Mouse (Mus musculus): ENCODE measurements around the gene Slc25a28. TPM values are rescaled to one million over a fixed set of nuclear protein-coding genes. Genes with fewer than 3 reads are reported as not detected.

Slc25a28 gene
- total RNA-seq (2021) = 10 to 100 TPM; 48.8 to 50.7 TPM

GRCm38 (mm10) chr19:43674730-43675524, at the start of gene Slc25a28:
Gene Slc25a28 (minus strand): TSS chr19:43674881.
- DNase-seq = peak; percentile 98
- intact Hi-C loops (cut with DNase I) = no loop called here

GRCm38 (mm10) chr19:43724194-43724593, 49.5 kb upstream of the Slc25a28 start:
- no peak for DNase-seq
- intact Hi-C loops (cut with DNase I) = no loop called here

DNA sequence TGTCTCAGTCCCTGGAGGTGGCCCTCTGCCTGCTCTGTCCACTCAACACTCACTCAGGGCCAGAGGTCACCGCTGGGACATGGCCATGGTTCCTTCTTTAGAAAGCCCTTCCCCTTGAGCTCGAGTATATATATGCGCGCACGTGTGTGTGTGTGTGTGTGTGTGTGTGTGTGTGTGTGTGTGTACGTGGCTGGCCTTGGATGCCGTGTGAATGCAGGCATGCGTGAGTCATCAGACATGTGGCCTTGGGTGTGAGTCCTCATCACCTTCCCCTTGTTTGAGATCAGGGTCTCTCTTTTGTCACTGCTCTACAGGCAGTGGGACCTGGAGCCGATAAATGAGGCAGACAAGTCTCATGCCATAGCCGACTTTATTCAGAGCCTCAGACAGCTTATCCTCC, 48.8 kb upstream of the Slc25a28 start:
- DNase-seq = no peak
- intact Hi-C loops (cut with DNase I) = no loop called here

DNA sequence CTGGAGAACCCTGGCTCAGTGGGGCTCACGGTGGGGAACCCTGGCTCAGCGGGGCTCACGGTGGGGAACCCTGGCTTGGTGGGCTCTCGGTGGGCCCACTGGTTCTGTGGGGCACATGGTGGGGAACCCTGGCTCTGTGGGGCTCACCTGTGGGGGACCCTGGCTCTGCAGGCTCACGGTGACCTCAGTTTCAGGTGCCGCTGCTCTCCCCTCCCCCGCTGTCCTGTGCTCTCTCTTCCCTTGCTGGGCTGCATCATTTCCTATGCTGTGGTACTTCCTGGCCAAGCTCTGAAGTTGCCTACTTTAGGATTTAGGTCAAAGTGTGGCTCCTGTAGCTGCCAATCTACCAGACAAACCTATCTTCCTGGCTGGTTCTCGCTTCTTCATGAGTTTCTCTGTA, 48.2 kb upstream of the Slc25a28 start:
- intact Hi-C loops (cut with DNase I) = no loop called here

GRCm38 (mm10) chr19:43720061-43720460, 45.4 kb upstream of the Slc25a28 start:
- DNase-seq = no peak
- intact Hi-C loops (cut with DNase I) = no loop called here

More for the DNA sequence above, 48.2 kb upstream of the Slc25a28 start:
- no peak for DNase-seq

- intact Hi-C loops (cut with DNase I) = no loop called here
These were observed 37.3 kb upstream of the Slc25a28 start for GRCm38 (mm10) chr19:43711971-43712370.

DNA sequence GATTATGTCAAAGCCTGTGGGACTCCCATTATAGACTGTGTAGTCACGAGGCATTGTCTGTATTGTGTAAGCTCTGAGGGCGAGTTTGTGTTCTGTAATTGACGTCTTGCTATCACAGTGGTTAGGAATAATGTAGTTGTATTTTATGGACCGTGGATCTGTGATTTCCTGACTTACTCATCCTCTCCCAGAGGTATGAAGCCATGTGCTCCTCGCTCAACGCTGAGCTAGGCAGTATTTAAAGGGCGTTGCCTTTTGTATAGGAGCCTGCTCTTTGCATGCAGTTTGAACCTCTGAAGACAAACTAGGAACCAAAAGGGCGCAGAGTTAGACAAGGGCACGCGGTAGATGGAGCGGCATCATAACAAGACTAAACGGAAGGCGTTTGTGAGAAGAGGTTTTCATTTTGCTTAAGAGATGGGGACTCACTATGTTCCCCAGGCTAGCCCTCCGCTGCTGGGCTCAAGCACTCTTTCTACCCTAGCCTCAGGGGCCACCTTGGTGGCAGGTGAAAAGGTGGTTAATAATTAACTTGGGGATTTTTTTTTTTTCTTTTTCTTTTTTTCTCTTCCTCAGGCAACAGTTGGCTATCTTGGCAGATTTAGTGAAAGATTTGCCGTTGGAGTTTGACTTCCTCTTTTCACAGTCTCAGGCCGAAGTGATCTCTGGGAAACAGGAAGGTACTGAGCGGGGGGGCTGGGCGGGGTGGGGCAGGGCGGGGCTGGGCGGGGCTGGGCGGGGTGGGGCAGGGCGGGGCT, 36.7 kb upstream of the Slc25a28 start:
- intact Hi-C loops (cut with DNase I) = no loop called here
- DNase-seq = no peak

More at GRCm38 (mm10) chr19:43711971-43712370, 37.3 kb upstream of the Slc25a28 start:
- DNase-seq = no peak

DNA sequence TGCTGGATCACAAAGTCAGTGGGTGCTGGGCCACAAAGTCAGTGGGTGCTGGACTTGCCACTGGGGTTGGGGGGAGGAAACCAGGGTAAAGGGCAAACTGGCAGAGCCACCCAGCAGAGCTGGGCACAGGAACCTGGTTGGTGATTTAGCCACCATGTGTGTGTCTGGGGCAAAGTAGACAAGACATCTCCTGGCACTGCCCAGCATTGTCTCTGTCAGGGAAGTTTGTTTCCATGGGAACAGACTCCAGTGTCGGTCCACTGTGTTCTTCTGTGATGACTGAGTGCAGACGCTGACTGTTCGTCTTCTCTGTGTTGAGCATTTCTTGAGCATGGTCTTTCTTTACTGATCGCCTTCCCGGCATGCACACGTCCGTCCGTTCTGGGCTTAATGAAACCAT, 34.6 kb upstream of the Slc25a28 start:
- intact Hi-C loops (cut with DNase I) = no loop called here
- no peak for DNase-seq

- no peak for DNase-seq
- intact Hi-C loops (cut with DNase I) = no loop called here
These were observed 33.5 kb upstream of the Slc25a28 start for GRCm38 (mm10) chr19:43708206-43708605.

GRCm38 (mm10) chr19:43704787-43705497, 30.3 kb upstream of the Slc25a28 start:
- intact Hi-C loops (cut with DNase I) = no loop called here
- no peak for DNase-seq

DNA sequence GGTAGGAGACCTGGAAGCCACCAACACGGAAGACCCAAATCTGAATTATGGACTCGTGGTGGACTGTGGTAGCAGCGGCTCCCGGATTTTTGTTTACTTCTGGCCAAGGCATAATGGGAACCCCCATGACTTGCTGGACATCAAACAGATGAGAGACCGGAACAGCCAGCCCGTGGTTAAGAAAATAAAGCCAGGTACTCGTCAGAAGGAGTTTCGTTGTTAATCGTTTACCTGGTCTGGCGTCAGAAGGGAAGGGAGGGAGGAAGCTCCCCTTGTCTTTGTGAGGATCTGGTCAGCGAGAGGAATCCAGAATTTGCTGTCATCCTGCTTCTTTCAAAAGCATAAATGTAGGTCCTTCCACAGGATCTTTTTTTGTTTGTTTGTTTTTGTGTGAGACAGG, 29.5 kb upstream of the Slc25a28 start:
- intact Hi-C loops (cut with DNase I) = no loop called here

DNA sequence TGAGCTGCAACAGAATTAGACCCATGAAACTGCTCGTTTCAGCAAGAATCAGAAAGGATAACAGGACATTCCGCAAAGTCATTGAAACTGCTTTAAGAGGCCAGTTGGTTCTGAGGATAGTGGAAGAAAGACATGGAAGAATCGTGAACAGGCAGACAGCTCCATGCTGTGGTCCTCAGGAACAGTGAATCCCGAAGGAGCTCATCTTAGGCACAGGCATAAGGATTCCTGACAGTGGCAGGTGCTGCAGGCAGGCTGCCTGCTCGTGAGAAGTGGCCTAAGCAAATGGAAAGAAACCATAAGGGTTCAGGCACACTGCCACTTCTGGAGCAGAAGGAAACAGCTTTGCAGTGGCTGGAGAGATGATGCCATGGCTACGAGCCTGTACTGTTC, 25.1 kb upstream of the Slc25a28 start:
- no peak for DNase-seq
- intact Hi-C loops (cut with DNase I) = no loop called here

More for the DNA sequence above, 29.5 kb upstream of the Slc25a28 start:
- no peak for DNase-seq

GRCm38 (mm10) chr19:43699021-43699762, 24.5 kb upstream of the Slc25a28 start:
- DNase-seq = no peak
- intact Hi-C loops (cut with DNase I) = no loop called here

DNA sequence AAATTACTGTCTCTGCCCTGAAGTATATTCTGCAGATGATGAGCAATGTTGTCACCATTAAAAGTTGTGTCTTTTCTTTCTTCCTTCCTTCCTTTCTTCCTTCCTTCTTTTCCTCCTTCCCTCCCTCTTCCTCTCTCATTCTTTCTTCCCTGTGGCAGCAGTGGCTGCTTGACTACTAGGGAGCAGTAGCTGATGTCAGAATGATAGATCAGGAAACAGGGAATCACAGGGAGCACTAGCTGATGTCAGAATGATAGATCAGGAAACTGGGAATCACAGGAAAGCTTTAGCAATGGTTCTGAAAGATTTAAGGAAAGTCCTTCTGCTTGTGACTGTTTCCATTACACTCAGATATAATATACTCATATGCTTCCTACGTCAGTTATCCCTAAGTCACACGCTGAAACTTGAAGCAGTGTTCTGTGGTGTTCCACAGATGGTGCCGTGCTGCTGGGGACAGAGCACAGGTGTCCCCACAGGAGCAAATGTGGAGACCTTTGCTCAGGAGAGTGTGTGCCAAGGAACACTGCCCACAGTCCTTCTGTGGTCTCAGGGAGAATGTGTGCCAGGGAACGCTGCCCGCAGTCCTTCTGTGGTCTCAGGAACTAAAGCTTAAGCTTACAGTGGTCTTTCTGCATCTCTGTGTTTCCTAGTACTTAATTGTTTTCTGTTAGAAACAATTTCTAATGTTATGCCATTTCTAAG, 23.1 kb upstream of the Slc25a28 start:
- DNase-seq = no peak
- intact Hi-C loops (cut with DNase I) = no loop called here

- no peak for DNase-seq
- intact Hi-C loops (cut with DNase I) = no loop called here
These were observed 20.9 kb upstream of the Slc25a28 start for GRCm38 (mm10) chr19:43695514-43695964.

DNA sequence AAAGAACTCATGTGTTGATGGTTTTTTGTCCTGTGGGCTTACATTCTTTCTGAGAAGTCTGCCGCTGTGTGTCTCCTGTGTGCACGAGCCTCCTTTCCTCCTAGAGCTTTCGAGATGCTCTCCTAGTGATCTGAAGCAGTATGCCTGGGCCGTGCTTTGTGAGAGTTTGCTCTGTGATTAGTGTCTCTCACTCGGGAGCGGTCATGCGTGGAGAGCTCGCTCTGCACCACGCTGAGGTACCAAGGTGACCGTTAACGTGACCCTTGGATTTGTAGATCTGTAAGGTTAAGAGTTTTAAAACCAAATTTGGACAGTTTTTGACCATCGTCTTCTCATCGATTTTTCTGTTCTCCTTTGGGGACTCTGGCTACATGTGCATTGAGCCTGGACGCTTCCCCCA, 18.1 kb upstream of the Slc25a28 start:
- intact Hi-C loops (cut with DNase I) = no loop called here
- DNase-seq = no peak

GRCm38 (mm10) chr19:43689419-43690246, 15.0 kb upstream of the Slc25a28 start, which contains the start of gene Entpd7:
Gene Entpd7 (plus strand): TSS chr19:43689672.
- DNase-seq = peak; percentile 94
- intact Hi-C loops (cut with DNase I) = no loop called here

GRCm38 (mm10) chr19:43681541-43681940, 6.9 kb upstream of the Slc25a28 start:
- intact Hi-C loops (cut with DNase I) = no loop called here
- DNase-seq = no peak

DNA sequence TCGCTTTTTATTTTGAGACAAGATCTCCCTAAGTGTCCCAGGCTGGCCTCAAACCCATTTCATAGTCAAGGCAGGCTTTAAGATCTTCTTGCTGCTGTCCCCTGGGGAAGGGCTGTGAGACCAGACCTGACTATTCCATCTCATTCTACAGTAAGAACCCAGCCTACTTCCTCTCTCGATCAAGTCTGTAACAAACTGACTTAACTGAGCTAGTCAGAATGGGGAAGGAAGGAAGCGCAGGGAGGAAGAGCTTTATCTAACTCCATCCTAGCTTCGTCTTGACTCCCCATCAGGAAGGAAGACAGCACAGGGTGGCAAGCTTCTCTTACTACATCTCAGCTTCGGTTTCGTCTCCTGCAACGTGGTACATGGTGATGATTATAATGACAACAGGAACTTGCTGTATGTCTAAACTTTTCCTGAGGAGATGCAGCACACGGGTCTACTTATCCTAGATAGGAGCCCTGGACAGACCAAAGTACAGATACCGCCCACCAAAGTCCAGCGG, 4.8 kb upstream of the Slc25a28 start:
- DNase-seq = no peak
- intact Hi-C loops (cut with DNase I) = no loop called here
